Mouse (Mus musculus) liver, embryonic 14.5 days (tissue): ENCODE data around the gene Anks4b.

Experiments used
- CTCF ChIP-seq: IDR thresholded peaks from 2 replicates; pipeline ENCODE4 v1.5.1; 2016; ENCODE audit warnings: antibody characterized with exemption, low read depth, control low read depth
- EP300 ChIP-seq: IDR thresholded peaks from 2 replicates; pipeline ENCODE4 v1.6.1; 2016; ENCODE audit warnings: antibody characterized with exemption, low read depth

DNA sequence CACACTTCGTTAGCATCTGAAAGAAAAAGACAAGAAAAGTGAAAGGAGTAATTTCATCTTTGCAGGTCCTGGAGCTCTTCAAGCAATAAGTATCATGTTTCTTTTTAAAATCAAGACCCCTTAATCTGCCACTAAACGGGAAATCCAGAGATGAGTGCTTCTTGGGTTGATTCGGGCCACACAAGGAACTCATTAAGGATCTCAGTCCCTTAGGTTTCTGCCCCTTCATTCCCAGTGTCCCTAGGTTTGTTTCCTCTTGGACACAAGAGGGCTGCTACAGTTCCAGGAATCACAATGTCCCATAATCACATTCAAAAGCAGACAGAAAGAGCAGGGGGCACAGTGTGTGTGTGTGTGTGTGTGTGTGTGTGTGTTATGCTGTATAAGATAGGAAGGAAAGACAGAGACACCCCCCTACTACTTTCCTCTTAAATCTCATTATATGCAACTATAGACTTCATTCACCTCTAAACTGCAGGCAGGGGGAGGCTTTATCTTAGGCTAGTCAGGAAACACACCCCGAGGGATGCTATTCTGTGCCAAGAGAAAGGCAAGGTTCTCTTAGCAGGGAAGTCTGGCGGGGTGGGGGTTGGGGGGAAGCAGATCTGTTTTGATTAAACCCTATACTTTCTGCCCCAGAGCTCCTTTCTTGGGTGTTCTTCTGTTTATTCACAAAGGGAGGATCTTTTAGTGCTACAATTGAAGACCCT is 46.5 kb upstream of the Anks4b start:
- TF ChIP-seq CTCF (no peak), EP300 (no peak)
